Mouse (Mus musculus): ENCODE measurements around the gene Rarg. TPM values are rescaled to one million over a fixed set of nuclear protein-coding genes. Genes with fewer than 3 reads are reported as not detected.

Rarg gene
- total RNA-seq (2018; cell fraction: chromatin; rRNA removed) = 10 to 100 TPM in 25 of 26 experiments, 1 to 10 TPM in 1; 9.2 to 63.4 (median 21.5) TPM
- total RNA-seq (2018; cell fraction: cytosol; rRNA removed) = 10 to 100 TPM in 25 of 26 experiments, 1 to 10 TPM in 1; 9.0 to 21.1 (median 17.2) TPM
- 10 to 100 TPM; 14.7 to 49.4 (median 23.3) TPM for total RNA-seq (2018; cell fraction: nucleus; rRNA removed)
- 4.7 to 19.6 TPM (median 7.5 TPM) in 3 replicates for polyA plus RNA-seq (2018)

GRCm38 (mm10) chr15:102257202-102258075 is at the start of gene Rarg:
Gene Rarg (minus strand): TSS chr15:102257517.
- Histone ChIP-seq H3K36me3 (ENCODE audit: inconsistent target) (no peaks in the 10 kb centered on the region), H3K79me2 (ENCODE audit: inconsistent target) (no peaks in the 10 kb centered on the region), H3K4me3 (ENCODE audit: inconsistent target) (peak within 1 kb of the TSS; percentile 15; the same call in 1 of the 2 replicates), H3K27ac (no peak within 1 kb of the TSS)
- 10% methylated on average over 32 of the region's 46 CpGs for WGBS (ENCODE audit: missing documents)

- no peak overlapping the region for H3K4me3 ChIP-seq (ENCODE audit: inconsistent target)
- 90% methylated on average over 2 of the region's 6 CpGs for WGBS (ENCODE audit: missing documents)
- no peak overlapping the region for H3K27ac ChIP-seq
- peaks cover 11% of the 10 kb centered on the region for H3K79me2 ChIP-seq (ENCODE audit: inconsistent target)
- H3K36me3 ChIP-seq (ENCODE audit: inconsistent target) = no peaks in the 10 kb centered on the region
Measured at GRCm38 (mm10) chr15:102302542-102302941, 45.2 kb upstream of the Rarg start.

GRCm38 (mm10) chr15:102296368-102297006 is 39.2 kb upstream of the Rarg start:
- peak overlapping the region; percentile 37 for H3K27ac ChIP-seq
- H3K36me3 ChIP-seq (ENCODE audit: inconsistent target) = no peaks in the 10 kb centered on the region
- 8% methylated on average over 24 of the region's 24 CpGs for WGBS (ENCODE audit: missing documents)

GRCm38 (mm10) chr15:102295633-102296367 is 38.5 kb upstream of the Rarg start, which contains the start of gene Espl1:
Gene Espl1 (plus strand): TSS chr15:102296266.
- WGBS (ENCODE audit: missing documents) = 6% methylated on average over 25 of the region's 25 CpGs
- Histone ChIP-seq H3K27ac (peak within 1 kb of the TSS; percentile 37), H3K4me3 (ENCODE audit: inconsistent target) (peak within 1 kb of the TSS; percentile 72), H3K79me2 (ENCODE audit: inconsistent target) (peaks cover 22% of the 10 kb centered on the region), H3K36me3 (ENCODE audit: inconsistent target) (no peaks in the 10 kb centered on the region)

More at GRCm38 (mm10) chr15:102296368-102297006, 39.2 kb upstream of the Rarg start:
- Histone ChIP-seq H3K4me3 (ENCODE audit: inconsistent target) (peak overlapping the region; percentile 72), H3K79me2 (ENCODE audit: inconsistent target) (peaks cover 22% of the 10 kb centered on the region)

- Histone ChIP-seq H3K4me3 (ENCODE audit: inconsistent target) (no peak overlapping the region), H3K27ac (no peak overlapping the region), H3K79me2 (ENCODE audit: inconsistent target) (no peaks in the 10 kb centered on the region), H3K36me3 (ENCODE audit: inconsistent target) (no peaks in the 10 kb centered on the region)
Measured at GRCm38 (mm10) chr15:102287395-102287794, 30.1 kb upstream of the Rarg start.

- H3K36me3 ChIP-seq (ENCODE audit: inconsistent target) = peaks cover 10% of the 10 kb centered on the region; the same call in 1 of the 2 replicates
- no peak overlapping the region for H3K4me3 ChIP-seq (ENCODE audit: inconsistent target)
- no peak overlapping the region for H3K27ac ChIP-seq
- peaks cover 27% of the 10 kb centered on the region for H3K79me2 ChIP-seq (ENCODE audit: inconsistent target)
- 61% methylated on average over 3 of the region's 3 CpGs for WGBS (ENCODE audit: missing documents)
Measured at GRCm38 (mm10) chr15:102283648-102284047, 26.3 kb upstream of the Rarg start.

- 47% methylated on average over 8 of the region's 8 CpGs for WGBS (ENCODE audit: missing documents)
- Histone ChIP-seq H3K36me3 (ENCODE audit: inconsistent target) (peaks cover 10% of the 10 kb centered on the region; the same call in 1 of the 2 replicates), H3K4me3 (ENCODE audit: inconsistent target) (no peak overlapping the region), H3K79me2 (ENCODE audit: inconsistent target) (peaks cover 27% of the 10 kb centered on the region), H3K27ac (peak overlapping the region; percentile 27)
Measured at GRCm38 (mm10) chr15:102282463-102283292, 25.4 kb upstream of the Rarg start.

GRCm38 (mm10) chr15:102280623-102281022 is 23.3 kb upstream of the Rarg start:
- Histone ChIP-seq H3K36me3 (ENCODE audit: inconsistent target) (peaks cover 10% of the 10 kb centered on the region; the same call in 1 of the 2 replicates), H3K27ac (peak overlapping the region; percentile 62; the same call in 1 of the 2 replicates), H3K4me3 (ENCODE audit: inconsistent target) (peak overlapping the region; percentile 90), H3K79me2 (ENCODE audit: inconsistent target) (peaks cover 27% of the 10 kb centered on the region)
- 95% methylated on average over 19 of the region's 19 CpGs for WGBS (ENCODE audit: missing documents)

GRCm38 (mm10) chr15:102279783-102280520 is 22.6 kb upstream of the Rarg start:
- H3K36me3 ChIP-seq (ENCODE audit: inconsistent target) = peaks cover 10% of the 10 kb centered on the region; the same call in 1 of the 2 replicates
- H3K79me2 ChIP-seq (ENCODE audit: inconsistent target) = peaks cover 27% of the 10 kb centered on the region
- WGBS (ENCODE audit: missing documents) = 20% methylated on average over 13 of the region's 13 CpGs
- peak overlapping the region; percentile 90 for H3K4me3 ChIP-seq (ENCODE audit: inconsistent target)
- H3K27ac ChIP-seq = peak overlapping the region; percentile 62

GRCm38 (mm10) chr15:102279092-102279782 is 21.9 kb upstream of the Rarg start, which contains the start of gene Mfsd5:
Gene Mfsd5 (plus strand): TSS chr15:102279454.
- WGBS (ENCODE audit: missing documents) = under 1% methylated on average over 65 of the region's 65 CpGs

GRCm38 (mm10) chr15:102278726-102279091 is 21.4 kb upstream of the Rarg start:
- Histone ChIP-seq H3K79me2 (ENCODE audit: inconsistent target) (peaks cover 27% of the 10 kb centered on the region), H3K4me3 (ENCODE audit: inconsistent target) (peak overlapping the region; percentile 61), H3K36me3 (ENCODE audit: inconsistent target) (peaks cover 10% of the 10 kb centered on the region; the same call in 1 of the 2 replicates), H3K27ac (peak overlapping the region; percentile 60)
- 35% methylated on average over 7 of the region's 7 CpGs for WGBS (ENCODE audit: missing documents)

More at GRCm38 (mm10) chr15:102279092-102279782, 21.9 kb upstream of the Rarg start, which contains the start of gene Mfsd5:
- Histone ChIP-seq H3K79me2 (ENCODE audit: inconsistent target) (peaks cover 27% of the 10 kb centered on the region), H3K4me3 (ENCODE audit: inconsistent target) (peak within 1 kb of the TSS; percentile 90), H3K27ac (peak within 1 kb of the TSS; percentile 62), H3K36me3 (ENCODE audit: inconsistent target) (peaks cover 10% of the 10 kb centered on the region; the same call in 1 of the 2 replicates)

- H3K36me3 ChIP-seq (ENCODE audit: inconsistent target) = no peaks in the 10 kb centered on the region
- H3K27ac ChIP-seq = no peak overlapping the region
- H3K4me3 ChIP-seq (ENCODE audit: inconsistent target) = no peak overlapping the region
- no peaks in the 10 kb centered on the region for H3K79me2 ChIP-seq (ENCODE audit: inconsistent target)
- WGBS (ENCODE audit: missing documents) = 59% methylated on average over 6 of the region's 6 CpGs
Measured at GRCm38 (mm10) chr15:102273982-102274716, 16.8 kb upstream of the Rarg start.
